Mouse (Mus musculus) ES-E14 (cell line): Measurements from ENCODE around the gene Mep1a.

Source experiments
- CHD2 ChIP-seq: IDR thresholded peaks from 2 replicates; pipeline ENCODE4 v1.6.1; 2014; ENCODE audit warnings: mild to moderate bottlenecking, low read depth, low read length, inconsistent platforms
- HCFC1 ChIP-seq: IDR thresholded peaks from 2 replicates; pipeline ENCODE4 v1.6.1; 2012; ENCODE audit warnings: low read length, inconsistent platforms, borderline replicate concordance; ENCODE audit not compliant: insufficient read depth
- MAFK ChIP-seq: IDR thresholded peaks from 2 replicates; pipeline ENCODE4 v1.6.1; 2014; ENCODE audit warnings: mild to moderate bottlenecking, low read depth, low read length, inconsistent platforms; ENCODE audit not compliant: insufficient read depth
- ZC3H11A ChIP-seq: IDR thresholded peaks from 2 replicates; pipeline ENCODE4 v1.6.1; 2012; ENCODE audit warnings: low read depth, mild to moderate bottlenecking, inconsistent platforms, low read length, borderline replicate concordance

DNA sequence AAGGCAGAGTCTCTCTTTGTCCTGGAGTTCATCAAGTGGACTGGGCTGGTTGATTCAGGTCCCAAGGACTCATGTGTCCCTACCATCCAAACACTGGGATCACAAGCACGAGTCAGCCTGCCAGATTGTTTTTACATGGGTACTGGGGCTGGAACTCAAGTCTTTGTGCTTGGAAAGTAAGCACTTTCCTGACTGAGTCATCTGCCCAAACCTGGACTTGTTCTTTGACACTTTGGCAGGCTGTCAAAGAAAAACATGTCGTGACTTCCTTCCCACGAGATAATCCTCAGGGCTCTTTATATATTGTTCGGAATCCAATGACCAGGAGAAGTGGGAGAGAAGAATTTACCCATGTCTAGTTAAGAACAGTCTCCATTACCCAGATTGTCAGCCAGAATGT is 5.1 kb downstream of the Mep1a start:
- TF ChIP-seq HCFC1 (no peak), MAFK (no peak), CHD2 (no peak), ZC3H11A (no peak)
